Mouse (Mus musculus): ENCODE data around the gene Pik3r5.

Gene Pik3r5

GRCm38 (mm10) chr11:68485206-68485942 is 53.5 kb downstream of the Pik3r5 start:
- peak in 1 of 2 experiments; percentile 54 for DNase-seq (ENCODE audit: low spot score in 2 of 2)

GRCm38 (mm10) chr11:68486093-68486492 is 54.2 kb downstream of the Pik3r5 start:
- DNase-seq (ENCODE audit: low spot score in 2 of 2), result no peak

- DNase-seq (ENCODE audit: low spot score in 2 of 2), result no peak
Observed at GRCm38 (mm10) chr11:68487720-68488119, 55.8 kb downstream of the Pik3r5 start.

- DNase-seq (ENCODE audit: low spot score in 2 of 2), result no peak
Observed at GRCm38 (mm10) chr11:68488256-68488824, 56.4 kb downstream of the Pik3r5 start.

GRCm38 (mm10) chr11:68489236-68489635 is 57.3 kb downstream of the Pik3r5 start:
- no peak for DNase-seq (ENCODE audit: low spot score in 2 of 2)

GRCm38 (mm10) chr11:68492592-68492991 is 60.7 kb downstream of the Pik3r5 start:
- no peak for DNase-seq (ENCODE audit: low spot score in 2 of 2)

- no peak for DNase-seq (ENCODE audit: low spot score in 2 of 2)
Observed at GRCm38 (mm10) chr11:68493760-68494159, 61.8 kb downstream of the Pik3r5 start.

GRCm38 (mm10) chr11:68497081-68497480 is 65.2 kb downstream of the Pik3r5 start:
- no peak for DNase-seq (ENCODE audit: low spot score in 2 of 2)

GRCm38 (mm10) chr11:68498517-68498916 is 66.6 kb downstream of the Pik3r5 start:
- no peak for DNase-seq (ENCODE audit: low spot score in 2 of 2)

- no peak for DNase-seq (ENCODE audit: low spot score in 2 of 2)
Observed at GRCm38 (mm10) chr11:68498999-68499699, 67.2 kb downstream of the Pik3r5 start.

- no peak for DNase-seq (ENCODE audit: low spot score in 2 of 2)
Observed at GRCm38 (mm10) chr11:68500949-68501350, 69.0 kb downstream of the Pik3r5 start.

- no peak for DNase-seq (ENCODE audit: low spot score in 2 of 2)
Observed at GRCm38 (mm10) chr11:68502408-68502807, 70.5 kb downstream of the Pik3r5 start.

GRCm38 (mm10) chr11:68502902-68503629 is 71.1 kb downstream of the Pik3r5 start, which contains the start of gene Pik3r6:
Gene Pik3r6, plus strand, starts transcription at chr11:68503019.
- DNase-seq (ENCODE audit: low spot score in 2 of 2), result no peak

GRCm38 (mm10) chr11:68504913-68505312 is 73.0 kb downstream of the Pik3r5 start:
- DNase-seq (ENCODE audit: low spot score in 2 of 2), result no peak

- DNase-seq (ENCODE audit: low spot score in 2 of 2), result no peak
Observed at GRCm38 (mm10) chr11:68507246-68507645, 75.3 kb downstream of the Pik3r5 start.

GRCm38 (mm10) chr11:68508619-68509018 is 76.7 kb downstream of the Pik3r5 start:
- no peak for DNase-seq (ENCODE audit: low spot score in 2 of 2)

- no peak for DNase-seq (ENCODE audit: low spot score in 2 of 2)
Observed at GRCm38 (mm10) chr11:68509194-68509593, 77.3 kb downstream of the Pik3r5 start.

GRCm38 (mm10) chr11:68513969-68514368 is 82.0 kb downstream of the Pik3r5 start:
- peak in 1 of 2 experiments; percentile 32 for DNase-seq (ENCODE audit: low spot score in 2 of 2)

- DNase-seq (ENCODE audit: low spot score in 2 of 2), result no peak
Observed at GRCm38 (mm10) chr11:68519362-68519761, 87.4 kb downstream of the Pik3r5 start.

- DNase-seq (ENCODE audit: low spot score in 2 of 2), result no peak
Observed at GRCm38 (mm10) chr11:68519815-68520214, 87.9 kb downstream of the Pik3r5 start.

- DNase-seq (ENCODE audit: low spot score in 2 of 2), result no peak
Observed at GRCm38 (mm10) chr11:68520439-68520838, 88.5 kb downstream of the Pik3r5 start.

GRCm38 (mm10) chr11:68521352-68521751 is 89.4 kb downstream of the Pik3r5 start:
- DNase-seq (ENCODE audit: low spot score in 2 of 2), result no peak

Data from left cerebral cortex, adult 9 months (tissue).